Mouse (Mus musculus) neural tube, embryonic 13.5 days (tissue): ENCODE measurements at regions not wholly inside any gene's neighbourhood (a gene's known extent, or its start where the extent isn't known, plus 50 kb on each side); places are given as distances from the start of the nearest gene placed in this dataset. TPM values are rescaled to one million over a fixed set of nuclear protein-coding genes. Genes with fewer than 3 reads are reported as not detected.

Source experiments
- ATAC-seq: fragments of 200-750 bp; cut with Nextera tagmentation; 2 replicates; pipeline ENCODE4 v1.8.0; 2017; ENCODE audit warnings: low read depth, mild to moderate bottlenecking, moderate TSS enrichment, moderate library complexity
- H3K27ac ChIP-seq: fragments of 300-500 bp; sonication (generic); replicated peaks from 2 replicates; pipeline ENCODE4 v1.5.1; 2015; ENCODE audit warnings: moderate library complexity, mild to moderate bottlenecking, inconsistent platforms
- H3K27me3 ChIP-seq: fragments of 300-500 bp; sonication (generic); 2 replicates; pipeline ENCODE4 v1.6.1; 2015; ENCODE audit warnings: mild to moderate bottlenecking, inconsistent platforms
- H3K36me3 ChIP-seq: fragments of 300-500 bp; sonication (generic); 2 replicates; pipeline ENCODE4 v1.6.1; 2015; ENCODE audit warnings: mild to moderate bottlenecking, inconsistent platforms
- H3K4me1 ChIP-seq: fragments of 300-500 bp; sonication (generic); replicated peaks from 2 replicates; pipeline ENCODE4 v1.6.1; 2015; ENCODE audit warnings: inconsistent platforms
- H3K4me2 ChIP-seq: fragments of 300-500 bp; sonication (generic); 2 replicates; pipeline ENCODE4 v1.6.1; 2015; ENCODE audit warnings: inconsistent platforms, mild to moderate bottlenecking, moderate library complexity
- H3K4me3 ChIP-seq: fragments of 300-500 bp; sonication (generic); 2 replicates; pipeline ENCODE4 v1.5.1; 2015; ENCODE audit warnings: mild to moderate bottlenecking, inconsistent platforms
- H3K9ac ChIP-seq: fragments of 300-500 bp; sonication (generic); 2 replicates; pipeline ENCODE4 v1.6.1; 2015; ENCODE audit warnings: moderate library complexity, mild to moderate bottlenecking, inconsistent platforms
- H3K9me3 ChIP-seq: fragments of 300-500 bp; sonication (generic); 2 replicates; pipeline ENCODE4 v1.6.1; 2016; ENCODE audit warnings: inconsistent platforms
- WGBS: fragments of 180-500 bp; shearing (Covaris S2); methylation state at CpG from one replicate; pipeline ENCODE4 v1.1.7; 2015; 5-methylcytosine and 5-hydroxymethylcytosine counted together
- microRNA-seq: library from miRNA; unstranded; fragments of <30 nt; microRNA quantifications from one replicate; pipeline ENCODE4, GENCODE M21; 2016

DNA sequence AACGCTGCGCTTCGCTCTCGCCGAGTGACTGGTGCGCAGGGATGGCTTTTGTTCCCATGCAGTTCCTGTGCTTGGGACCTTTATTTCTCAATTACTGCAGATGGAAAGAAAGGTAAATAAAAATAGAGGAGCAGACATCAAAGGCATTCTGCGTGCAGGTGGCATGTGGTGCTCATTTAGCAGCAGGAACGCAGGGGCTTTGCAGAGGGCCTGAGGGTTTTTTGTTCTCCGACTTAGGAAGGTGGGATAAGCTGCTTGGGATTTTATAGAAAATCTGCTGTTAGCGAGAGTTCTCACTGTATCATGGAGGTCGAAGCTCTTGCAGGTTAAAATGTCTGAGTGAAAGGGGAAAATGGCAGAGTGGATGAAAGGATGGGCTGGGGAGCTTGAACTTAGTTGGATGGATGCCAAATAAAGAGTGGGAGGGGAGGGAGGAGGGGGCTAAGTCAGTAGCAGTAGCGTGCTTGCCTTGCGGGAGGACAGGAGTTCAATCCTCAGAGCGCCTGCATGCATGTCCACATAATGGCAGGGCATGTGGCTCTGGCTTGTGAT lies 101.9 kb upstream of the Sdk1 start:
- Histone ChIP-seq H3K27me3 (no peaks in the 10 kb centered on the region), H3K36me3 (no peaks in the 10 kb centered on the region), H3K4me2 (peak overlapping the region; percentile 38), H3K4me1 (peaks cover 18% of the 10 kb centered on the region), H3K27ac (peak overlapping the region; percentile 64), H3K9me3 (no peaks in the 10 kb centered on the region), H3K9ac (0 out of 2 replicates have a peak overlapping the region, but pooled peaks have one; percentile 22), H3K4me3 (no peak overlapping the region)
- no peak for ATAC-seq
- WGBS = 20% methylated on average over 14 of the region's 14 CpGs

GRCm38 (mm10) chr5:141160391-141160790 lies 80.9 kb upstream of the Sdk1 start:
- no peaks in the 10 kb centered on the region for H3K36me3 ChIP-seq
- ATAC-seq = no peak
- no peak overlapping the region for H3K4me2 ChIP-seq
- H3K4me1 ChIP-seq = no peaks in the 10 kb centered on the region
- H3K9me3 ChIP-seq = no peaks in the 10 kb centered on the region
- no peaks in the 10 kb centered on the region for H3K27me3 ChIP-seq
- no peak overlapping the region for H3K27ac ChIP-seq
- WGBS = 67% methylated on average over 8 of the region's 8 CpGs
- no peak overlapping the region for H3K4me3 ChIP-seq
- H3K9ac ChIP-seq = no peak overlapping the region

DNA sequence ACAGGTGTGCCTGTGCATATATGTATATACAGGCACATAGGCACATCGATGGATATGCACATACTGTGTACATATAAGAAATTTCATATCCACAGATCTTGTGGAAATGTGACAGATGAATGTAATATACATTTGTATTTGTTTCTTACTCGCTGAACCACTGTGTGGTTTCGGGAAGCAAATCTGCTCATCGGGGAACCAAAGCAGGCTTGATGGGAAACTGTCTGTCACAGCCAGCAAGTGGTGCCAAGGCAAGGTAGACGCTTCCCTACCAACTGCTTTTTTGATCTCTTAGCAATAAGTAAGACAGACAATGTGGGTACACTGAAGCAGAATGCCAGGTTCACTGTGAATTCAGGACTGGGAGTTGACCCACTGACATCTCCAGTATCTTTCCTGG lies 80.3 kb upstream of the Sdk1 start:
- no peak overlapping the region for H3K27ac ChIP-seq
- 92% methylated on average over 5 of the region's 5 CpGs for WGBS
- ATAC-seq = no peak
- H3K9ac ChIP-seq = no peak overlapping the region
- no peaks in the 10 kb centered on the region for H3K4me1 ChIP-seq
- H3K27me3 ChIP-seq = no peaks in the 10 kb centered on the region
- H3K36me3 ChIP-seq = no peaks in the 10 kb centered on the region
- H3K4me2 ChIP-seq = no peak overlapping the region
- no peak overlapping the region for H3K4me3 ChIP-seq
- no peaks in the 10 kb centered on the region for H3K9me3 ChIP-seq

GRCm38 (mm10) chr5:141182442-141182841 lies 58.8 kb upstream of the Sdk1 start:
- WGBS = 64% methylated on average over 6 of the region's 6 CpGs
- no peak overlapping the region for H3K4me2 ChIP-seq
- H3K27me3 ChIP-seq = no peaks in the 10 kb centered on the region
- H3K9me3 ChIP-seq = no peaks in the 10 kb centered on the region
- no peak for ATAC-seq
- H3K4me3 ChIP-seq = no peak overlapping the region
- H3K36me3 ChIP-seq = no peaks in the 10 kb centered on the region
- no peaks in the 10 kb centered on the region for H3K4me1 ChIP-seq
- no peak overlapping the region for H3K9ac ChIP-seq
- H3K27ac ChIP-seq = no peak overlapping the region

DNA sequence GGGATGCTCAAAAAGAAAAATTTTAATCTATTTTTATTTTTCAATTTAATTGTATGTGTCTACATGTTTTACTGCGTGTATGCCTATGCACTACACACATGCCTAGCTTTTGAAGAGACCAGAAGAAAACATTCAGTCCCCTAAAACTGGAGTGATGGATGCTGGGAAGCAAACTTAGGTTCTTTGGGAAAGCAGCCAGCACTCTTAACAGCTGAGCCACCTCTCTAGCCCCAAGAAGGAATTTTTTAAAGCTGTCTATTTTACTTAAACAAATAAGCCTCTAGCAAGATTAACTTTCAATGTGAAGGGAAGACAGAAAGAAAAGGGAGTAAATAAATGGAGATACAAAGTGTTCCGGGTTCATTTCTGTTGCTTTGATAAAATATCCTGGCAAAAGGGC lies 52.3 kb upstream of the Sdk1 start:
- Histone ChIP-seq H3K27me3 (no peaks in the 10 kb centered on the region), H3K9me3 (no peaks in the 10 kb centered on the region), H3K27ac (no peak overlapping the region), H3K4me1 (no peaks in the 10 kb centered on the region), H3K36me3 (no peaks in the 10 kb centered on the region), H3K4me3 (no peak overlapping the region), H3K9ac (no peak overlapping the region), H3K4me2 (no peak overlapping the region)
- 84% methylated on average over 2 of the region's 2 CpGs for WGBS
- no peak for ATAC-seq

Small RNA genes lying in the stretch of these regions (microRNA-seq; reads per million reads assigned to microRNA genes)
- not detected for gene Gm26113
